Mouse (Mus musculus) stomach, postnatal 0 days (tissue): ENCODE results near the gene Ccl9. TPM values are rescaled to one million over a fixed set of nuclear protein-coding genes. Genes with fewer than 3 reads are reported as not detected.

Source experiments
- ATAC-seq: fragments of 200-750 bp; cut with Nextera tagmentation; 2 replicates; pipeline ENCODE4 v1.8.0; 2017; ENCODE audit not compliant: low FRiP score, low TSS enrichment
- DNase-seq: peaks from one replicate; pipeline ENCODE4 v3.0.0-alpha.2; 2016; ENCODE audit warnings: low spot score
- H3K27ac ChIP-seq: fragments of 300-500 bp; sonication (generic); replicated peaks from 2 replicates; pipeline ENCODE4 v1.5.1; 2014; ENCODE audit warnings: mild to moderate bottlenecking, control low read depth
- H3K27me3 ChIP-seq: fragments of 300-500 bp; sonication (generic); 2 replicates; pipeline ENCODE4 v1.6.1; 2014; ENCODE audit warnings: low read length; ENCODE audit not compliant: control insufficient read depth, insufficient read depth
- H3K36me3 ChIP-seq: fragments of 300-500 bp; sonication (generic); 2 replicates; pipeline ENCODE4 v1.6.1; 2014; ENCODE audit warnings: low read length, mixed read lengths; ENCODE audit not compliant: control insufficient read depth, insufficient read depth
- H3K4me1 ChIP-seq: fragments of 300-500 bp; sonication (generic); replicated peaks from 2 replicates; pipeline ENCODE4 v1.6.1; 2014; ENCODE audit warnings: antibody characterized with exemption; ENCODE audit not compliant: control insufficient read depth, insufficient read depth
- H3K4me2 ChIP-seq: fragments of 300-500 bp; sonication (generic); replicated peaks from 2 replicates; pipeline ENCODE4 v1.6.1; 2014; ENCODE audit warnings: low read depth, mild to moderate bottlenecking, control low read depth, moderate library complexity
- H3K4me3 ChIP-seq: fragments of 300-500 bp; sonication (generic); 2 replicates; pipeline ENCODE4 v1.5.1; 2014; ENCODE audit warnings: low read depth, low read length, control low read depth
- H3K9ac ChIP-seq: fragments of 300-500 bp; sonication (generic); 2 replicates; pipeline ENCODE4 v1.6.1; 2014; ENCODE audit warnings: mild to moderate bottlenecking, low read length, control low read depth, mixed read lengths
- H3K9me3 ChIP-seq: fragments of 300-500 bp; sonication (generic); 2 replicates; pipeline ENCODE4 v1.6.1; 2016; ENCODE audit warnings: low read length; ENCODE audit not compliant: control insufficient read depth
- CTCF ChIP-seq: IDR thresholded peaks from 2 replicates; pipeline ENCODE4 v1.5.1; 2016; ENCODE audit warnings: antibody characterized with exemption, low read depth, mild to moderate bottlenecking, moderate library complexity
- EP300 ChIP-seq: optimal IDR thresholded peaks from 2 replicates; pipeline ENCODE3; 2016; ENCODE audit warnings: antibody characterized with exemption
- WGBS: fragments of 180-500 bp; shearing (Covaris S2); extraction: QIAGEN DNeasy Blood & Tissue Kit; methylation state at CpG from one replicate; pipeline ENCODE4 v1.1.7; 2014; 5-methylcytosine and 5-hydroxymethylcytosine counted together
- polyA plus RNA-seq: library from polyadenylated mRNA; unstranded; fragments of >200 nt; fragmentation: Nextera tagmentation; extraction: Ambion mirVana; gene quantifications from 2 replicates; pipeline ENCODE4 v1.2.1, GENCODE M21; 2015

Ccl9 gene
- polyA plus RNA-seq, 1 experiment from 2014 or later = 3.5 TPM

GRCm38 (mm10) chr11:83598207-83598837 lies 19.9 kb upstream of the Ccl9 start:
- Histone ChIP-seq H3K27ac (no peak overlapping the region), H3K9ac (no peak overlapping the region), H3K4me2 (no peak overlapping the region), H3K4me1 (no peaks in the 10 kb centered on the region), H3K9me3 (no peaks in the 10 kb centered on the region), H3K4me3 (no peak overlapping the region), H3K36me3 (no peaks in the 10 kb centered on the region), H3K27me3 (no peaks in the 10 kb centered on the region)
- ATAC-seq (no peak), DNase-seq (no peak)
- WGBS = 48% methylated on average over 3 of the region's 3 CpGs
- no peak for TF ChIP-seq CTCF
- no peak for TF ChIP-seq EP300

- no peaks in the 10 kb centered on the region for H3K27me3 ChIP-seq
Observed at GRCm38 (mm10) chr11:83597796-83598195, 19.4 kb upstream of the Ccl9 start.

GRCm38 (mm10) chr11:83595669-83596455 lies 17.4 kb upstream of the Ccl9 start:
- no peak overlapping the region for H3K4me3 ChIP-seq
- TF ChIP-seq EP300 = no peak
- no peak for TF ChIP-seq CTCF
- ATAC-seq = no peak
- H3K27ac ChIP-seq = no peak overlapping the region
- no peak overlapping the region for H3K9ac ChIP-seq
- H3K9me3 ChIP-seq = no peaks in the 10 kb centered on the region
- H3K27me3 ChIP-seq = no peaks in the 10 kb centered on the region
- no peak for DNase-seq
- WGBS = 65% methylated on average over 7 of the region's 7 CpGs
- no peaks in the 10 kb centered on the region for H3K36me3 ChIP-seq
- H3K4me1 ChIP-seq = no peaks in the 10 kb centered on the region
- H3K4me2 ChIP-seq = no peak overlapping the region

More at GRCm38 (mm10) chr11:83597796-83598195, 19.4 kb upstream of the Ccl9 start:
- H3K9me3 ChIP-seq = no peaks in the 10 kb centered on the region
- no peak overlapping the region for H3K4me2 ChIP-seq
- no peak overlapping the region for H3K4me3 ChIP-seq
- H3K4me1 ChIP-seq = no peaks in the 10 kb centered on the region
- H3K36me3 ChIP-seq = no peaks in the 10 kb centered on the region
- DNase-seq (no peak), ATAC-seq (no peak)
- TF ChIP-seq EP300 = no peak
- TF ChIP-seq CTCF = no peak
- H3K9ac ChIP-seq = no peak overlapping the region
- WGBS = 87% methylated on average over 7 of the region's 7 CpGs
- H3K27ac ChIP-seq = 0 out of 2 replicates have a peak overlapping the region, but pooled peaks have one; percentile 24

GRCm38 (mm10) chr11:83593453-83593852 lies 15.0 kb upstream of the Ccl9 start:
- DNase-seq = no peak
- no peak overlapping the region for H3K9ac ChIP-seq
- no peaks in the 10 kb centered on the region for H3K4me1 ChIP-seq
- H3K36me3 ChIP-seq = no peaks in the 10 kb centered on the region
- WGBS = 85% methylated on average over 5 of the region's 5 CpGs
- no peak overlapping the region for H3K4me3 ChIP-seq
- no peak overlapping the region for H3K4me2 ChIP-seq
- no peaks in the 10 kb centered on the region for H3K9me3 ChIP-seq
- H3K27ac ChIP-seq = no peak overlapping the region
- ATAC-seq = no peak
- H3K27me3 ChIP-seq = no peaks in the 10 kb centered on the region
- no peak for TF ChIP-seq EP300
- no peak for TF ChIP-seq CTCF

- H3K4me1 ChIP-seq = no peaks in the 10 kb centered on the region
- no peak for DNase-seq
- H3K4me2 ChIP-seq = no peak within 1 kb of the TSS
- no peak within 1 kb of the TSS for H3K27ac ChIP-seq
- WGBS = 51% methylated on average over 2 of the region's 2 CpGs
- no peaks in the 10 kb centered on the region for H3K36me3 ChIP-seq
- no peaks in the 10 kb centered on the region for H3K9me3 ChIP-seq
- TF ChIP-seq CTCF = no peak
- no peak for TF ChIP-seq EP300
- ATAC-seq = no peak
- H3K27me3 ChIP-seq = no peaks in the 10 kb centered on the region
- no peak within 1 kb of the TSS for H3K4me3 ChIP-seq
- H3K9ac ChIP-seq = no peak within 1 kb of the TSS
Observed at GRCm38 (mm10) chr11:83592853-83593252, 14.4 kb upstream of the Ccl9 start, which contains the start of gene Ccl6. Gene Ccl6 (minus strand): TSS chr11:83593087.

- no peak overlapping the region for H3K9ac ChIP-seq
Observed at GRCm38 (mm10) chr11:83584232-83584631, 5.8 kb upstream of the Ccl9 start.

More at GRCm38 (mm10) chr11:83584232-83584631, 5.8 kb upstream of the Ccl9 start:
- Histone ChIP-seq H3K27me3 (no peaks in the 10 kb centered on the region), H3K4me3 (no peak overlapping the region), H3K27ac (no peak overlapping the region), H3K9me3 (no peaks in the 10 kb centered on the region), H3K4me1 (no peaks in the 10 kb centered on the region), H3K4me2 (no peak overlapping the region), H3K36me3 (no peaks in the 10 kb centered on the region)
- no peak for TF ChIP-seq CTCF
- TF ChIP-seq EP300 = no peak
- WGBS = 50% methylated on average over 2 of the region's 2 CpGs
- ATAC-seq (no peak), DNase-seq (no peak)
